Mouse (Mus musculus) CH12F3 (cell line): ENCODE data around the gene Chrna1.

Experiments used
- in situ Hi-C: fragments of 300-500 bp; cut with MboI; formaldehyde crosslinking; loops from 2 replicates; pipeline ENCODE4 v1.14.3; 2020; ENCODE audit warnings: low sequenced_read_pairs

Gene Chrna1

GRCm38 (mm10) chr2:73592231-73593100 is 12.3 kb upstream of the Chrna1 start:
- in situ Hi-C loops, result loop anchor here (25.0 kb wide), 1 partner anchor 145 kb away; no protein-coding TSS in a partner anchor

DNA sequence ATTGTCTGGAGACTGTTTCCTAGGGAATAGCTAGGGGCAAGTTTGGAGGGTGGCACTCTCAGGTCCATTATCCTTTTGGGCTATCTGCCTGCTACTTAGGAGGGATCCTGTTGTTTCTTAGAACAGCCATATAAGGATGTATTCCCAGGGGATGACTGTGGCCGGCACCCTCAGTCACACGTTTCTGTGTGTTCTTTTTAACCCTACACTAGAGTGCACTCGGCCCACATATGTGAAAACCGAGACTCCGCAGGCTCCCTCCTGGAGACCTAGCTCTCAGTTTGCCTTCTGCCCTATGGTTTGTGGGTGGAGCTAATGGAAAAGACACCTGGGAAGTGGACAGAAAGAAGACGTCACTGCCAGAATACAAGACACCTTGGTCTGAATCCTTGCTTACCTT is 11.1 kb upstream of the Chrna1 start:
- in situ Hi-C loops, result loop anchor here (25.0 kb wide), 1 partner anchor 146 kb away; no protein-coding TSS in a partner anchor

DNA sequence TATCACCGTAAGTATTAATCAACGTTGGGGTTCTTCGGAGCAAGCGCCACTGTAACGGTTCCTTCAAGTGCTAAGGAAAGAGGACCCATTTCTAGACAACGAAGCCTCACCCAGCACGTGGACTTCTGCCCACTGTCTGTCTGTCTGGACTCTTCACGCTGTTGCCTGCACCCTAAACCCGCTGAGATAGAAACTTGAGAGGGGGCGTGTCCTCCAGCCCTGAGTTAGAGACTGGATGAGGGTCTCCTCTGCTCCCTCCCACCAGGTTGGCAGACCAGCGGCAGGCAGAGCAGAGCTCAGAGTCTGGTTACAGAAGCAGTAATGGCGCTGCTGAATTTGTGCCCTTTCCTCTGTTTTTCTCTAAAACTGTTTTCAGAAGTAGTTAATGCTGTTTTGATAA is 10.0 kb upstream of the Chrna1 start:
- in situ Hi-C loops, result loop anchor here (25.0 kb wide), 1 partner anchor 147 kb away; no protein-coding TSS in a partner anchor

- in situ Hi-C loops, result loop anchor here (25.0 kb wide), 1 partner anchor 148 kb away; no protein-coding TSS in a partner anchor
Measured at GRCm38 (mm10) chr2:73588951-73589350, 8.8 kb upstream of the Chrna1 start.

DNA sequence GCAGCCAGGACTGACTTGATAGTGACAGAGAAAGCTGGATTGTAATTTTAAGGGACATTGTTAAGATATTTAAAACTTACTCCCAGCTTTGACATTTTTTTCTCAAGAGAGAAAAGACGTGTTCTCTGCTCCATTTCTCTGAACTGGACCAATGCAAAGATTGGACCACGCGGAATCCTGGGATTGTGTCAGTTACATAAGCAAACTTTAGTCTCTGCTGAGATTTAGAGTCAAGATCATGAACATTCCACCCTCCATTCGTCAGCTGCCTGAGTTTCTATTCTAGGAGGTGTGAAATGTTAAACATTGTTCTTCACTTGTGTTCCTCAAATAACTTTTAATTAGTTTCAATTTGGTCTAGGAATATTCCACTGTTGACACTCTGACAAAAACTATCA is 7.0 kb upstream of the Chrna1 start:
- in situ Hi-C loops, result loop anchor here (25.0 kb wide), 1 partner anchor 150 kb away; no protein-coding TSS in a partner anchor

DNA sequence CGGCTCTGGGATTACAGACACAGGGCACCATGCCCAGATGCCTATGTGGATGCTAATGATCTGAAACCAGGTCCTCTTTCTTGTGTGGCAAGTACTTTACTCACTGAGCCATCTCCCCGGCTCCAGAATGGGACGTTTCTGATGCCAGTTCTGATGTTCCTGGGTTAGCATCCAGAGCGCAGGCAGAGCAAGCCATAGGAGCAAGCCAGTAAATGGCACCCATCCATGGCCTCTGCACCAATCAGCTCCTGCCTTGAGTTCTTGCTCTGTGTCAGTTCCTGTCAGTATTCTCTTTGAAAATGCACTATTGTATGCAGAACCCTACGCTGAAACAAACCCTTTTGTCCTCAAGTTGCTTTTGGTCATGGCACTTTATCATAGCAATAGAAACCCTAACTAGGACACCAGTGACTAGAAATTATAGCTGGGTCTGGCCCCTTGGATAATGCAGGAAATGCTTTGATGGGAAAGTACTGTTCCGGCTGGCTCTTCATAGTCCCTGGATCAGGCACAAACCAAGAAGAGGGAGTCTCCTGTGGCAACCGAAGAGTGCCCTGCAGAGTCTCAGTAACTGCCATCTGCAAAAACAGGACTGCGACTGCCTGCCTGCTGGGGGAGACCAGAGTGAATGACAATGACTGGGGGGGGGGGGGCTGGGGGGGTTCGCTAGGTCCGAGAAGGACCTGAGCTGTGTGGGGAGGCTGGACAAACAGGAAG is 6.4 kb upstream of the Chrna1 start:
- in situ Hi-C loops, result loop anchor here (25.0 kb wide), 1 partner anchor 151 kb away; no protein-coding TSS in a partner anchor

- in situ Hi-C loops, result loop anchor here (25.0 kb wide), 1 partner anchor 152 kb away; no protein-coding TSS in a partner anchor
Measured at GRCm38 (mm10) chr2:73585347-73585831, 5.3 kb upstream of the Chrna1 start.

- in situ Hi-C loops, result loop anchor here (25.0 kb wide), 1 partner anchor 153 kb away; no protein-coding TSS in a partner anchor
Measured at GRCm38 (mm10) chr2:73584645-73585346, 4.7 kb upstream of the Chrna1 start.

DNA sequence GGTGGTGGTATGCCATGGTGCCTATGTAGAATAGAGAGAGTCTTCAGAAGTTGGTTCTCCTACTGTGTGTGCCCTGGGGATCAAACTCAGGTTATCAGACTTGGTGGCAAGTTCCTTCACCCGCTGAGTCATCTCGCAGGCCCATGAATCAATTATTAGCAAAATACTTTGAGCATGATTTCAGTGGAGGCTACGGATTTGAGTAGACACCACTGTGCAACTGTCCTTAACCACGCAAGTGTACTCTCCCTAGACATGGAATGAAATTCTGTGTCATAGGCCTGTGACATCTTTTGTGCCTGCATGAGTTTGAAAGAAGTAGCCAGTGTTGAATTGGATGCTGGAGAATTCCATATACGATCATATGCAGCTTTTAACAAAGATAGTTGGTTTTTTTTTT is 582 bp upstream of the Chrna1 start:
- in situ Hi-C loops, result loop anchor here (25.0 kb wide), 1 partner anchor 157 kb away; no protein-coding TSS in a partner anchor

DNA sequence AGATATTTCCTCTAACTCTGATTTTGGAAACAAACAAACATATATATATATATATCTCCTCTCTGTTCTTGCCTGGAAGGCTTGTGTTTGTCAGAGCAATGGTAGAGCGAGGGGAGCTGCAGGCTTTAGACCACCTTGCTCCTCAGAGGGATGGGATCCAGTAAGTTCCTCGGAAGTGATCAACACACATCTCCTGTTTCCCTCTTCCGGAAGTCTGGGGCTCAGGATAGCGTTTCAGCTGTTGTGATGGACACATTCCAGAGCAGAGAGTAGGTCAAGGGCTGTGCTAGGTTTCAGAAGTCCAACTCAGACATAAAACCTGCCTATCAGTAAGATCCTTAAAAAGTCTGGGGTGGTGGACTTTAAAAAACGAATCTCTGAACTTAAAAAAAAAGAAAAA is 970 bp downstream of the Chrna1 start:
- in situ Hi-C loops, result loop anchor here (25.0 kb wide), 1 partner anchor 158 kb away; no protein-coding TSS in a partner anchor

GRCm38 (mm10) chr2:73574418-73574817 is 5.7 kb downstream of the Chrna1 start:
- in situ Hi-C loops, result no loop called here

- in situ Hi-C loops, result no loop called here
Measured at GRCm38 (mm10) chr2:73573556-73573955, 6.6 kb downstream of the Chrna1 start.

- in situ Hi-C loops, result no loop called here
Measured at GRCm38 (mm10) chr2:73572539-73573372, 7.4 kb downstream of the Chrna1 start.

- in situ Hi-C loops, result no loop called here
Measured at GRCm38 (mm10) chr2:73571901-73572300, 8.2 kb downstream of the Chrna1 start.

GRCm38 (mm10) chr2:73571304-73571703 is 8.8 kb downstream of the Chrna1 start:
- in situ Hi-C loops, result no loop called here

DNA sequence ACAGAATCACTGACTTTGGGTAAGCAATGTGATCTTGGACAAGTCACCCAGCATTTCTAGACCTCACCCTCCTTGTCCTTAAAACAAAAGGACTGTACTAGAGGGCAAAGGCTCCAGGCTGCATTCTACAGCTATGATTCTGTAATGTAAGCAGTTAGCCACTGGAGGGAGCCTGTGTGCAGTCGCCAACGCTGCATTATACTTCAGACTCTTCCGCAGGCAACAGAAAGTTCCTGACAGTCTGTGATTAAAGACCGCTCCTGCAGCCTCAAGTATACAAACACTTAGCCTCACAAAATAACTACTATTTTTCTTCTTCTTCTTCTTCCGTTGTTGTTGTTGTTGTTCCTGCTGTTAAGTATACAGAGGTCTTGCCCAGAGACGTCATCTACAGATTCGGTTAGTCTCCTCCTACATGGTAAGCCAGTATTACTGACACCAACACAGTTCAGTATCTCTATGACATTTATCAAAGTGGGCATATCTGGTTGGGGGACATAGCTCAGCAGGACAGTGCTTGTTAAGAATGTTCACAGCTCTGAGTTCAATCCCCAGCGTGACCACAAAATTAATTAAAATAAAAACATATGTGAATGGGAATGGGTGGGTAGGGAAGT is 13.0 kb downstream of the Chrna1 start:
- in situ Hi-C loops, result no loop called here

- in situ Hi-C loops, result no loop called here
Measured at GRCm38 (mm10) chr2:73566162-73566561, 14.0 kb downstream of the Chrna1 start.

DNA sequence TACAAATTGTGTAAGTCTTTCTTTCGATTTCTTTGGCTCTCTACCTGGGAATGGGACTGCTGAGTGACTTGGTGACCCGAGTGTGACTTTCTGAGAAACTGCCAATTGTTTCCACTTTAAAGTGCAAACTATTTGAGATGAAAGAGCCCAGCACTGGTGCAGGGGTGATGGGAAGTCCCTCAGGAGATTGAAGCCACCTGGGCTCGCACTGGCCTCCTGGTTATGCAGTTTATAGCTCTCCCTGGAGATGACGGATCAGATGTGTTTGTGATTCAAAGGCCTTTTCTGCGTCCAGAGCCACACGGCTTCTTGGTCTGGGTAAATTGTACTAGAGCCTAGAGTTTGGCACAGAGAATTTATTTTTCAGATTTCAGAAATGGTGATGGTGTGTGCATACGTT is 16.4 kb downstream of the Chrna1 start:
- in situ Hi-C loops, result no loop called here

DNA sequence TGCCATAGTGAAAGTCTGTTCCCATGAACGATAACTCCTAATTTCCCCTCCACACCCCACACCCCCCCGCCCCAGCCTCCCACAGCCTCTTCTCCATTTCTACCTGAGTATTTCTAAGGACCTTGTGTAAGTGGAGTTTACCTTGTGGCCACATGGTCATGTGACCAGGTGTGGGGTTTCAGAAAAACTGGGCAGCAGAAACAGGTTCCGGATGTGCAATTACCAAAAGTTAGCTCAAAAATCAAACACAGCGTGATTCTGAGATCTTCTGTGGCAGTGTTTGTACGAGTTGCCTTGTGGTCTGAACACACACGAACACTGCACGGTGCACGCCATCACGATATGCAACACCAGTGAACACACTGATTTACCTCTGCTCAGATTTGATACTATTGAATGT is 17.5 kb downstream of the Chrna1 start:
- in situ Hi-C loops, result no loop called here
